Mouse (Mus musculus): ENCODE measurements at regions not wholly inside any gene's neighbourhood (a gene's known extent, or its start where the extent isn't known, plus 50 kb on each side); places are given as distances from the start of the nearest gene placed in this dataset.
"Not testable (repeated sequence)": the region's sequence is repeated elsewhere in the genome, so short reads cannot be mapped to it uniquely, and the experiment has no call there.

- DNase-seq (ENCODE audit: low spot score in 2 of 2) = no peak
Observed at GRCm38 (mm10) chr5:129353549-129353948, 147.5 kb upstream of the Sfswap start.

GRCm38 (mm10) chr5:129354877-129355276 is 146.1 kb upstream of the Sfswap start:
- no peak for DNase-seq (ENCODE audit: low spot score in 2 of 2)

- DNase-seq (ENCODE audit: low spot score in 2 of 2) = no peak
Observed at GRCm38 (mm10) chr5:129361527-129361926, 139.5 kb upstream of the Sfswap start.

- no peak for DNase-seq (ENCODE audit: low spot score in 2 of 2)
Observed at GRCm38 (mm10) chr5:129363189-129363588, 137.8 kb upstream of the Sfswap start.

GRCm38 (mm10) chr5:129365026-129365425 is 136.0 kb upstream of the Sfswap start:
- no peak for DNase-seq (ENCODE audit: low spot score in 2 of 2)

- peak in 1 of 2 experiments; percentile 17 for DNase-seq (ENCODE audit: low spot score in 2 of 2)
Observed at GRCm38 (mm10) chr5:129367266-129367665, 133.8 kb upstream of the Sfswap start.

- no peak for DNase-seq (ENCODE audit: low spot score in 2 of 2)
Observed at GRCm38 (mm10) chr5:129380861-129381260, 120.2 kb upstream of the Sfswap start.

- peak in 1 of 2 experiments; percentile 61 for DNase-seq (ENCODE audit: low spot score in 2 of 2)
Observed at GRCm38 (mm10) chr5:129384976-129385375, 116.0 kb upstream of the Sfswap start.

- DNase-seq (ENCODE audit: low spot score in 2 of 2) = not testable (repeated sequence)
Observed at GRCm38 (mm10) chr5:129385965-129386643, 114.9 kb upstream of the Sfswap start.

- DNase-seq (ENCODE audit: low spot score in 2 of 2) = not testable (repeated sequence)
Observed at GRCm38 (mm10) chr5:129386671-129387070, 114.3 kb upstream of the Sfswap start.

GRCm38 (mm10) chr5:129387301-129387700 is 113.7 kb upstream of the Sfswap start:
- no peak for DNase-seq (ENCODE audit: low spot score in 2 of 2)

GRCm38 (mm10) chr5:129390921-129391371 is 110.1 kb upstream of the Sfswap start:
- DNase-seq (ENCODE audit: low spot score in 2 of 2) = peak in 1 of 2 experiments; percentile 28

GRCm38 (mm10) chr5:129393150-129393549 is 107.9 kb upstream of the Sfswap start:
- DNase-seq (ENCODE audit: low spot score in 2 of 2) = no peak

- peak in 1 of 2 experiments; percentile 38 for DNase-seq (ENCODE audit: low spot score in 2 of 2)
Observed at GRCm38 (mm10) chr5:129393606-129394255, 107.3 kb upstream of the Sfswap start.

- DNase-seq (ENCODE audit: low spot score in 2 of 2) = no peak
Observed at GRCm38 (mm10) chr5:129394416-129394815, 106.6 kb upstream of the Sfswap start.

- no peak for DNase-seq (ENCODE audit: low spot score in 2 of 2)
Observed at GRCm38 (mm10) chr5:129397311-129397710, 103.7 kb upstream of the Sfswap start.

- no peak for DNase-seq (ENCODE audit: low spot score in 2 of 2)
Observed at GRCm38 (mm10) chr5:129406259-129406658, 94.8 kb upstream of the Sfswap start.

GRCm38 (mm10) chr5:129409440-129410004 is 91.5 kb upstream of the Sfswap start:
- DNase-seq (ENCODE audit: low spot score in 2 of 2) = no peak

- DNase-seq (ENCODE audit: low spot score in 2 of 2) = no peak
Observed at GRCm38 (mm10) chr5:129412161-129412560, 88.9 kb upstream of the Sfswap start.

GRCm38 (mm10) chr5:129414960-129415706 is 85.9 kb upstream of the Sfswap start:
- DNase-seq (ENCODE audit: low spot score in 2 of 2) = no peak

- no peak for DNase-seq (ENCODE audit: low spot score in 2 of 2)
Observed at GRCm38 (mm10) chr5:129416425-129416824, 84.6 kb upstream of the Sfswap start.

- DNase-seq (ENCODE audit: low spot score in 2 of 2) = no peak
Observed at GRCm38 (mm10) chr5:129417516-129417915, 83.5 kb upstream of the Sfswap start.

Measured in left cerebral cortex, adult 8-10 months (tissue).